Mouse (Mus musculus) intestine, postnatal 0 days (tissue): ENCODE data around the gene Catsper3. TPM values are rescaled to one million over a fixed set of nuclear protein-coding genes. Genes with fewer than 3 reads are reported as not detected.
A peak's percentile ranks its signal among the peaks of the same experiment; 100 is the strongest.

ENCODE experiments used
- ATAC-seq: fragments of 200-750 bp; cut with Nextera tagmentation; 2 replicates; pipeline ENCODE4 v1.8.0; 2017; ENCODE audit warnings: mild to moderate bottlenecking, moderate TSS enrichment, moderate library complexity
- H3K27ac ChIP-seq: fragments of 300-500 bp; sonication (generic); 2 replicates; pipeline ENCODE4 v1.5.1; 2014; ENCODE audit warnings: mild to moderate bottlenecking, low read depth, low read length, moderate library complexity
- H3K27me3 ChIP-seq: fragments of 300-500 bp; sonication (generic); replicated peaks from 2 replicates; pipeline ENCODE4 v1.6.1; 2014; ENCODE audit warnings: low read length, mixed read lengths; ENCODE audit not compliant: control insufficient read depth, insufficient read depth
- H3K36me3 ChIP-seq: fragments of 300-500 bp; sonication (generic); 2 replicates; pipeline ENCODE4 v1.6.1; 2014; ENCODE audit warnings: mild to moderate bottlenecking, moderate library complexity; ENCODE audit not compliant: control insufficient read depth, insufficient read depth
- H3K4me1 ChIP-seq: fragments of 300-500 bp; sonication (generic); replicated peaks from 2 replicates; pipeline ENCODE4 v1.6.1; 2014; ENCODE audit warnings: antibody characterized with exemption, low read length, mixed read lengths; ENCODE audit not compliant: control insufficient read depth, insufficient read depth
- H3K4me2 ChIP-seq: fragments of 300-500 bp; sonication (generic); replicated peaks from 2 replicates; pipeline ENCODE4 v1.6.1; 2014; ENCODE audit warnings: low read depth, mild to moderate bottlenecking, moderate library complexity
- H3K4me3 ChIP-seq: fragments of 300-500 bp; sonication (generic); 2 replicates; pipeline ENCODE4 v1.5.1; 2014; ENCODE audit warnings: low read depth, low read length
- H3K9ac ChIP-seq: fragments of 300-500 bp; sonication (generic); 2 replicates; pipeline ENCODE4 v1.6.1; 2014; ENCODE audit warnings: mild to moderate bottlenecking, low read depth, low read length
- H3K9me3 ChIP-seq: fragments of 300-500 bp; sonication (generic); 2 replicates; pipeline ENCODE4 v1.6.1; 2016; ENCODE audit warnings: mixed run types; ENCODE audit not compliant: control insufficient read depth
- CTCF ChIP-seq: sonication (generic); IDR thresholded peaks from 2 replicates; pipeline ENCODE4 v1.5.1; 2016; ENCODE audit warnings: low read depth, mild to moderate bottlenecking, control low read depth, antibody characterized with exemption, moderate library complexity
- WGBS: fragments of 180-500 bp; shearing (Covaris S2); extraction: QIAGEN DNeasy Blood & Tissue Kit; methylation state at CpG from one replicate; pipeline ENCODE4 v1.1.7; 2014; 5-methylcytosine and 5-hydroxymethylcytosine counted together
- polyA plus RNA-seq: library from polyadenylated mRNA; unstranded; fragments of >200 nt; fragmentation: Nextera tagmentation; extraction: Ambion mirVana; gene quantifications from 2 replicates; pipeline ENCODE4 v1.2.1, GENCODE M21; 2015

Catsper3 gene
- polyA plus RNA-seq, 1 experiment from 2014 or later = 0.14 TPM

DNA sequence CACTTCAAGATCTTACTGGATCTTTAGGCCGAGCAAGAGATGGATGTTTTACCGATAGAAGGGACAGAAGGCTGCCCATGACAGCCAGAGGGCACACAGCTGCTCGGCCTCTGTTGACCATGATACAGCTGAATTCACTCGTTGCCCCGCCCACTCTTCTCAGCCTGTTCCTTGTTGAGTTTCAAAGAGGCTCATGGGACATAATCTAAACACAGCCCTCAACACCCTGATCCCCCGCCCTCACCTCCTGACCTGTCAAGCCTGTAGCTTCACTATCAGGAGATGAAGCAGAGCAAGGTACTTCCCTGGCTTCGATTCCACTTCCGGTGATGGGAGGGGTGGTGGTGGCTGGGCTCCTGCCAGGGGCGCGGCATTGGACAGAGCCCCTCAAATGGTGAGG is 63.4 kb downstream of the Catsper3 start:
- Histone ChIP-seq H3K36me3 (no peaks in the 10 kb centered on the region), H3K4me2 (peak overlapping the region; percentile 35), H3K4me1 (peaks cover 12% of the 10 kb centered on the region; the same call in 1 of the 2 replicates), H3K27me3 (peaks cover 17% of the 10 kb centered on the region; the same call in 1 of the 2 replicates), H3K9me3 (no peaks in the 10 kb centered on the region), H3K9ac (no peak overlapping the region), H3K4me3 (0 out of 2 replicates have a peak overlapping the region, but pooled peaks have one; percentile 1), H3K27ac (no peak overlapping the region; the same call in 1 of the 2 replicates)
- WGBS = 8% methylated on average over 10 of the region's 10 CpGs
- TF ChIP-seq CTCF = 0 out of 2 replicates have a peak, but pooled peaks have one; percentile 20
- peak; percentile 55 for ATAC-seq

GRCm38 (mm10) chr13:55848604-55849190 is 64.3 kb downstream of the Catsper3 start:
- ATAC-seq = peak; percentile 36; the same call in 1 of the 2 replicates
- peaks cover 17% of the 10 kb centered on the region; the same call in 1 of the 2 replicates for H3K27me3 ChIP-seq
- H3K27ac ChIP-seq = no peak overlapping the region; the same call in 1 of the 2 replicates
- peaks cover 12% of the 10 kb centered on the region; the same call in 1 of the 2 replicates for H3K4me1 ChIP-seq
- no peaks in the 10 kb centered on the region for H3K36me3 ChIP-seq
- H3K4me2 ChIP-seq = peak overlapping the region; percentile 35
- 0 out of 2 replicates have a peak overlapping the region, but pooled peaks have one; percentile 1 for H3K4me3 ChIP-seq
- no peak overlapping the region for H3K9ac ChIP-seq
- H3K9me3 ChIP-seq = no peaks in the 10 kb centered on the region
- WGBS = 13% methylated on average over 13 of the region's 13 CpGs
- TF ChIP-seq CTCF = no peak

GRCm38 (mm10) chr13:55850726-55851125 is 66.4 kb downstream of the Catsper3 start:
- no peak for ATAC-seq
- H3K4me1 ChIP-seq = peaks cover 12% of the 10 kb centered on the region; the same call in 1 of the 2 replicates
- no peak overlapping the region for H3K9ac ChIP-seq
- peaks cover 11% of the 10 kb centered on the region; the same call in 1 of the 2 replicates for H3K27me3 ChIP-seq
- no peaks in the 10 kb centered on the region for H3K9me3 ChIP-seq
- H3K4me2 ChIP-seq = no peak overlapping the region
- H3K36me3 ChIP-seq = no peaks in the 10 kb centered on the region
- H3K27ac ChIP-seq = no peak overlapping the region
- WGBS = 83% methylated on average over 5 of the region's 5 CpGs
- TF ChIP-seq CTCF = no peak
- H3K4me3 ChIP-seq = no peak overlapping the region

- no peaks in the 10 kb centered on the region for H3K36me3 ChIP-seq
- no peak overlapping the region for H3K4me3 ChIP-seq
- peak; percentile 47 for TF ChIP-seq CTCF
- no peaks in the 10 kb centered on the region for H3K27me3 ChIP-seq
- H3K4me2 ChIP-seq = no peak overlapping the region
- no peak for ATAC-seq
- H3K9ac ChIP-seq = no peak overlapping the region
- peaks cover 10% of the 10 kb centered on the region; the same call in 1 of the 2 replicates for H3K4me1 ChIP-seq
- no peak overlapping the region for H3K27ac ChIP-seq
- no peaks in the 10 kb centered on the region for H3K9me3 ChIP-seq
- WGBS = 65% methylated on average over 3 of the region's 3 CpGs
These were observed 67.8 kb downstream of the Catsper3 start for GRCm38 (mm10) chr13:55852205-55852604.

DNA sequence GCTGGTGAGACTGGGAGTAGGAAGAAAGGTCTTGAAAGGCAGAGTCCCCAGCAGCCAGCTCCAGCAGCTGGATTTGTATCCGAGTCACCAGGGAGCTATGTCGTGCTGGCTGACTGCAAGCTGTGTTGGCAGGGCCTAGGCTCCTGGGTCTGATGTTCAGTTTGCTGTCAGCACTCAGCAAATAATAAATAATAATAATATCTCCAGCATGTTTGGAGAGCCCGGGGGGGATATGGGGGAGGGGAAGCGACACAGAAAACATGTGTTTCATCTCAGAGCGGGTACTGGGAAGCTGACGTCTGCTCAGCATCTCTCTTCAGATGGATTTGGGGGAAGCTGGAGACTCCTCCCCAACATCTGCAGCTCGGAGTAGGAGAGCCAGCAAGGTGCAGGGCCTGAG is 71.4 kb downstream of the Catsper3 start:
- Histone ChIP-seq H3K4me3 (no peak overlapping the region), H3K4me1 (no peaks in the 10 kb centered on the region), H3K36me3 (no peaks in the 10 kb centered on the region), H3K9me3 (no peaks in the 10 kb centered on the region), H3K4me2 (no peak overlapping the region), H3K9ac (no peak overlapping the region), H3K27ac (no peak overlapping the region), H3K27me3 (no peaks in the 10 kb centered on the region)
- no peak for TF ChIP-seq CTCF
- ATAC-seq = no peak
- 64% methylated on average over 7 of the region's 7 CpGs for WGBS

- TF ChIP-seq CTCF = no peak
- no peak for ATAC-seq
- H3K27me3 ChIP-seq = no peaks in the 10 kb centered on the region; the same call in 1 of the 2 replicates
- no peak overlapping the region for H3K4me3 ChIP-seq
- no peak overlapping the region for H3K27ac ChIP-seq
- WGBS = 91% methylated on average over 5 of the region's 5 CpGs
- no peaks in the 10 kb centered on the region for H3K36me3 ChIP-seq
- no peak overlapping the region for H3K9ac ChIP-seq
- H3K4me1 ChIP-seq = no peaks in the 10 kb centered on the region
- H3K9me3 ChIP-seq = no peaks in the 10 kb centered on the region
- H3K4me2 ChIP-seq = no peak overlapping the region
These were observed 74.1 kb downstream of the Catsper3 start for GRCm38 (mm10) chr13:55858463-55858862.

Other genes with a start within 250 kb of the Catsper3 start
- gene Ddx41, start 247.9 kb upstream of the Catsper3 start, polyA plus RNA-seq = 23.2 and 25.8 TPM in 2 replicates
- gene Fam193b, start 213.4 kb upstream of the Catsper3 start, polyA plus RNA-seq = 10.3 and 12.3 TPM in 2 replicates
- 57.3 and 63.3 TPM in 2 replicates for gene Tmed9, start 210.8 kb upstream of the Catsper3 start, polyA plus RNA-seq
- 13.9 and 14.3 TPM in 2 replicates for gene B4galt7, start 184.7 kb upstream of the Catsper3 start, polyA plus RNA-seq
- gene Caml, start 161.6 kb upstream of the Catsper3 start, polyA plus RNA-seq = 24.8 and 26.9 TPM in 2 replicates
- gene Ddx46, start 149.5 kb upstream of the Catsper3 start, polyA plus RNA-seq = 15.6 and 16.6 TPM in 2 replicates
- gene B230219D22Rik, start 91.4 kb upstream of the Catsper3 start, polyA plus RNA-seq = 20.4 and 21.8 TPM in 2 replicates
- 68.4 and 69.5 TPM in 2 replicates for gene Txndc15, start 69.9 kb upstream of the Catsper3 start, polyA plus RNA-seq
- gene Pcbd2, start 57.2 kb upstream of the Catsper3 start, polyA plus RNA-seq = 70.5 and 72.0 TPM in 2 replicates
- gene Pitx1, start 51.6 kb downstream of the Catsper3 start, polyA plus RNA-seq = 5.9 and 8.2 TPM in 2 replicates